Comparison of ENCODE assay signal across 8 mouse cellular contexts in genomic region chr9:56994286-56995197, GRCm38 (mm10). TPM values are rescaled to one million over a fixed set of nuclear protein-coding genes. Genes with fewer than 3 reads are reported as not detected.
DNase-seq lines count a peak whose midpoint lies in the region; ATAC-seq and TF ChIP-seq lines count a peak whose summit lies in the region.

Gene Ptpn9 (plus strand): TSS chr9:56994923.

- TF ChIP-seq POLR2A in bone marrow macrophage, adult 2 months (IDR thresholded peaks at IDR 0.05; ENCODE audit: borderline replicate concordance, low read depth, low read length), result no peak

- ATAC-seq in embryonic facial prominence, embryonic 15.5 days (ENCODE audit: insufficient number of reproducible peaks, low FRiP score, low TSS enrichment, low read depth), result peak; percentile 94
- peak; percentile 92 for ATAC-seq in limb, embryonic 13.5 days (ENCODE audit: low FRiP score, low read depth)
- peak; percentile 94 for ATAC-seq in midbrain, embryonic 15.5 days (replicated peaks)

- H3K36me3 ChIP-seq in embryonic facial prominence, embryonic 15.5 days, result no peaks in the 10 kb centered on the region
- no peaks in the 10 kb centered on the region for H3K36me3 ChIP-seq in limb, embryonic 13.5 days
- no peaks in the 10 kb centered on the region for H3K36me3 ChIP-seq in midbrain, embryonic 15.5 days (replicated peaks)

- H3K9ac ChIP-seq in embryonic facial prominence, embryonic 15.5 days, result peak within 1 kb of the TSS; percentile 89
- peak within 1 kb of the TSS; percentile 98 for H3K9ac ChIP-seq in limb, embryonic 13.5 days
- peak within 1 kb of the TSS; percentile 95 for H3K9ac ChIP-seq in midbrain, embryonic 15.5 days

- WGBS in embryonic facial prominence, embryonic 15.5 days, result 2% methylated on average over 62 of the region's 62 CpGs
- WGBS in limb, embryonic 13.5 days, result 3% methylated on average over 58 of the region's 62 CpGs
- WGBS in midbrain, embryonic 15.5 days, result 2% methylated on average over 60 of the region's 62 CpGs

- DNase-seq in A20 (ENCODE audit: low read depth, low spot score), result peak; percentile 90
- DNase-seq in heart, adult 8-10 months (ENCODE audit: low spot score), result peak; percentile 89
- DNase-seq in kidney, adult 8-10 months, result peak; percentile 78 to 85
- DNase-seq in spleen, postnatal 36 days (ENCODE audit: low spot score in 2 of 2), result peak; percentile 81 to 82

- H3K9me3 ChIP-seq in embryonic facial prominence, embryonic 15.5 days (replicated peaks), result no peaks in the 10 kb centered on the region
- no peaks in the 10 kb centered on the region for H3K9me3 ChIP-seq in limb, embryonic 13.5 days
- H3K9me3 ChIP-seq in midbrain, embryonic 15.5 days, result no peaks in the 10 kb centered on the region

- H3K27ac ChIP-seq in bone marrow macrophage, adult 2 months (ENCODE audit: insufficient read depth, low read depth, low read length), result peak within 1 kb of the TSS; percentile 87
- H3K27ac ChIP-seq in embryonic facial prominence, embryonic 15.5 days (replicated peaks), result peak within 1 kb of the TSS; percentile 96
- peak within 1 kb of the TSS; percentile 98 for H3K27ac ChIP-seq in limb, embryonic 13.5 days
- H3K27ac ChIP-seq in midbrain, embryonic 15.5 days, result peak within 1 kb of the TSS; percentile 97

- H3K4me3 ChIP-seq in bone marrow macrophage, adult 2 months (ENCODE audit: insufficient read depth, low read length), result peak within 1 kb of the TSS; percentile 97
- peak within 1 kb of the TSS; percentile 60 for H3K4me3 ChIP-seq in embryonic facial prominence, embryonic 15.5 days (replicated peaks)
- peak within 1 kb of the TSS; percentile 93 for H3K4me3 ChIP-seq in limb, embryonic 13.5 days
- H3K4me3 ChIP-seq in midbrain, embryonic 15.5 days, result peak within 1 kb of the TSS; percentile 91

- no peaks in the 10 kb centered on the region for H3K27me3 ChIP-seq in embryonic facial prominence, embryonic 15.5 days
- H3K27me3 ChIP-seq in limb, embryonic 13.5 days, result no peaks in the 10 kb centered on the region
- no peaks in the 10 kb centered on the region for H3K27me3 ChIP-seq in midbrain, embryonic 15.5 days (replicated peaks)

- no peak; the same call in 1 of the 2 replicates for TF ChIP-seq CTCF in bone marrow macrophage, adult 2 months (IDR thresholded peaks at IDR 0.05; ENCODE audit: low read depth, low read length)

- peak within 1 kb of the TSS; percentile 71 for H3K4me2 ChIP-seq in embryonic facial prominence, embryonic 15.5 days (replicated peaks)
- H3K4me2 ChIP-seq in limb, embryonic 13.5 days (replicated peaks), result peak within 1 kb of the TSS; percentile 70
- H3K4me2 ChIP-seq in midbrain, embryonic 15.5 days, result peak within 1 kb of the TSS; percentile 73

- H3K4me1 ChIP-seq in bone marrow macrophage, adult 2 months (ENCODE audit: control insufficient read depth, insufficient read depth, low read length), result peaks cover 5% of the 10 kb centered on the region; the same call in 1 of the 2 replicates
- H3K4me1 ChIP-seq in embryonic facial prominence, embryonic 15.5 days, result no peaks in the 10 kb centered on the region
- H3K4me1 ChIP-seq in limb, embryonic 13.5 days, result peaks cover 6% of the 10 kb centered on the region
- peaks cover 25% of the 10 kb centered on the region for H3K4me1 ChIP-seq in midbrain, embryonic 15.5 days

RNA-seq across cellular contexts. Expression of gene Ptpn9, which starts in this region (rescaled TPM):
- 15.6 and 18.5 TPM in 2 replicates for polyA plus RNA-seq in bone marrow macrophage, adult 2 months (2012; ENCODE audit: insufficient read depth, insufficient read length, missing spikeins)
- polyA plus RNA-seq in embryonic facial prominence, embryonic 15.5 days (2015; fragmentation: Nextera tagmentation; extraction: Ambion mirVana), result 26.6 and 27.2 TPM in 2 replicates
- total RNA-seq in heart, adult 8-10 months (2022), result 10 to 100 TPM in 1 of 4 experiments, 1 to 10 TPM in 3; 6.3 to 10.2 (median 8.9) TPM
- 28.0 and 29.3 TPM in 2 replicates for polyA plus RNA-seq in limb, embryonic 13.5 days (2015; fragmentation: Nextera tagmentation; extraction: Ambion mirVana)
- 25.8 and 28.0 TPM in 2 replicates for polyA plus RNA-seq in midbrain, embryonic 15.5 days (2015; fragmentation: Nextera tagmentation; extraction: Ambion mirVana)

Comparison
In these comparisons a context has a peak if more than half of its experiments do, and no peak if none do; other contexts are left out.
1. Peak in every context shown above with its lines: DNase-seq, ATAC-seq, H3K4me3 ChIP-seq and H3K27ac ChIP-seq.